Mouse (Mus musculus): ENCODE results near the gene Krt75.

The Krt75 gene

DNA sequence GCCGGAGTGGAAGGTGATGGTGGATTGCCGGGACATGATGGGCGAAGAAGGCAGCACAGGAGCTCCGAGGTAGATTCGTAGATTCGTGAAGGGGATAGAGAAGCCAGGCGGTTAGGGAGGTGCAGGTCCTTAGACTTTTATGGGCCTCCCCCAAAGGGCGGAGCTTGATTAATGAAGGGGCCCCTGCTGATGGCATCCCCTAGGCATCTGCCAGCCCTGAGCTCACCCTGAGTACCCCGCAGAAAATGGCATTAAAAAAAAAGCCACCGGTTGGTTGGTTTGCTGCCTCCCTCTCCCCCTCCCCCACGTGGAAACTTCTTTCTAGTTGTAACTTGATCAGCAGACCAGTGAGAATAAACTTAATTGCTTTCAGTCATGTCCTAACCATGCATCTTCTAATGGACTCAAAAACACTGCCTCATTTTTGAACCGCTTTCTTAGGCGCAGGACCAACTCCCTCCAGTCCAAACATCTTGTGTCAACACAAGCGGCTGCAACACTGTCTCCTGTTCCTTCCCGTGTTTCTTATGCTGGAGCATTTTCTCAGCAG lies at the start of gene Krt75:
Gene Krt75 (minus strand): TSS at position 109 of the 550 bp plus-strand sequence.
- DNase-seq (ENCODE audit: low spot score): no peak

DNA sequence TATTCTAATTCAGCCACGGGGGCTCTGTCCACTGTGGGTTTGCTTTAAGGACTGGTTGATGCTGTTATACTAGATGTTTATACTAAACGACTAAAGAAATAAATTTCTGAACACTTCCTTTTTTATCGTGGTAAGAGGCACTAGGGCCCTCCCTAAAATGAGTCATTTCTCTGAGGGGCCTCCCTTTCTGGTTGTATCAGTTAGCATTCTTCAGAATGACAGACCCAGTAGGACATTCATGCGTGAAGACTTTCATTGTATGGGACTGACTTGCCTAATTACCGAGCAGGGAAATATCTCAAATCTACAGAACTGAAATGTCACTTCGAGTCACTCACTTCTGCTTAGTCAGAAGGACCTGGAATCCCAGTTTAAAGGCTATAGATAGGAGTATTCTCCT lies 25.4 kb upstream of the Krt75 start:
- peak; percentile 76 for DNase-seq (ENCODE audit: low spot score)

DNA sequence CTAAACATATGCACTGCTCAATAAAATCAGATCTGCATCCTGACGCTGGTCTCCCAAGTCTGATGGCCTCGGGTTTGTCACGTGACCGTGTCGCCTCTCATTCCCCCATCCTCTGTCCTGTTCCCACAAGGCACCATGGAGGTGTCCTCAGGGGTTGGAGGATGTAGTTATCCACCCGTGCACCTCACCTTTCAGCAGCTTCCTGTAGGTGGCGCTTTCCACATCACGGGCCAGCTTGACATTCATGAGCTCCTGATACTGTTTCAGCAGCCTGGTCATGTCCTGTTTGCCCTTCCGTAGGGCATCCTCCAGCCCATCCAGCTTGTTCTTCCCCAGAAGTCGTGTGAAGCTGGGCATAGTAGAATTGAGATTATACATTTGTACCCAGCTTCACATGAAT lies 14.5 kb upstream of the Krt75 start:
- DNase-seq (ENCODE audit: low spot score): peak; percentile 12

DNA sequence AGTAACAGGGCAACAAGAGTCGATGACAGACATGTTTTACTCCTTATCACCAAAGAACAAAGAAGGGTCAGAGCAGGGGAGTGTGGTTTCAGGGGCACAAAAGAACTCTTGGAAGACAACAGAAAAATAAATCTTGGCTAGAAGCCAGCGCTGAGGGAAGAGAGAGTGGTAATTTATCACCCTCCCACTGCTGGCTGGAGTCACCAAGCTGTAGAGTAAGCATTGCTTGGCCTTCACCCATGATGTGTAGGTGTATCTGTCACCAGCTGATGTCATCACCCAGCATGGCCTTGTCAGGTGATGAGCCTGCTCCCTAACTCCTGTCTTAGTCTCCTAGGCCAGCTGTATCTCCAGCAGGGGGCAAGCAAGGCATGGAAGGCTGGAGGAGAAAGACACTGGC lies 10.8 kb upstream of the Krt75 start:
- no peak for DNase-seq (ENCODE audit: low spot score)

DNA sequence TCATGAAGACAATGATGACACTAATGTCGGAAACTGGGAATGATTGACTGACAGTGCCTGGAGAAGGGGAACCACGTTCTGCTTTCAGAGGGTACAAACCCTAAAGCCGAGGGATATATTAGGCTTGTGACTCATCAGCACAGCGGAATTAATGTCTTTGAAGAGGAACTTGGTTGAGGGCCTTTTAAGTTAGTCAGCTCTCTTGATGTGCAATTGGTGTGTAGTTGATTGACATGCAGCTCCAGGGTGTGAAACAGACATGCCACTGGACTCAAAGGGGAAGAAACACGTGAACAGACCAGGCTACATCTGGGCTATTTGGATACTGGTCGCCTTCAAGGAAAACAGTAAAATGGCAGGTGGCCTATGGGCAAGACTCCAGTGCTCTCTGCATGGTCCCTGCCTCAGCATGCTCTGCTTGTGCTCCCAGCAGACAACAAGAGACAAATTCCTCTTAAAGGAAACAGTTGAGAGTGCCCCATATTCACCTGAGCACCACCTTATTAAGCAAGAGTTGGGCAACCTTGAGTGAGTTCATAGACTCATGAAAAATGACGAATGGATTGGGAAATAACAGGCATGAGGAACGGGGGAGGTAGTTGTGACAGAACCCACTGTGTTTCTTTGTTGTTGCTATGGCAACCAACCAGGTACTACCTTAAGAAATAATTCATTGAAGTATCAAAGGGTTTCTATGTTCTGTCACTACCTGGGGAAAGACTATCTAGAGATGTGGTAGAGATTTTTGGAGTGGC lies 9.7 kb upstream of the Krt75 start:
- DNase-seq (ENCODE audit: low spot score): no peak

DNA sequence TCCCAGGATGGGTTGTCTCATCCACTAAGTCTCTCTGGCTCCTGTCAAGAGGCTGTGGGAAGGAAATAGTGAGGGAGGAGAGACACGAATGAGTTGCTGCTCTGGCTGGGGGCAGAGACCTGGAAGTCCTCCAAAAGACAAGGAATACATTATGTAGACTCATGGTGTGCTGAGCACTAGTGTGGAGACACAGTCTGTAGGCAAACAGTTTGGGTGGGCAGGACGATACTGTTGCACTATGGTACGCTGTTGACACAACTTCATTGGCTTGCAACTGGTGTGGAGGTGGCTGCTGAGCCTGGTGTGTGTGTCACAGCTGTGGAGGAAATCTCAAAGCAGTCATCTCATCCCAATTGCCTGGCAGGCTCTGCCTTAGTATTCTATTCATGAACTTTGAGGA lies 8.0 kb upstream of the Krt75 start:
- no peak for DNase-seq (ENCODE audit: low spot score)

DNA sequence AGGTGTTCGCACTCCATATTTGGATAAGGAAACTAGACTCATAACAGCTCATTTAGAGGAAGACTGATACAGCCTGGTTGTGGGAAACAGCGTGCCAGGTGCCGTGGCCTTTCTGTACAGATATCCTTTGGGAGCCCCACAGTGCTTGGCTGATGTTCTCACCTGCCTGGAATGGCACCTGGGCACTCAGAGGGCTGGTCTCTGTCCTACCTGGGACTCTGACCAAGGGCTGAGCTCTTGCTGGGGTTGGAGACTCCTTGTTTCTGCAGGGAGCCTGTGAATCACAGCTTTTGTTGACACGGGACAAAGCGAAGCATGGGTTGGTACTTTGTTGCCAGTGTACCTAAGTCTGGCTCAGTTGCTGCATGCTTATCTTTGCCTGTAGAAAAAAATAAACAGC lies 1.8 kb upstream of the Krt75 start:
- DNase-seq (ENCODE audit: low spot score): no peak

DNA sequence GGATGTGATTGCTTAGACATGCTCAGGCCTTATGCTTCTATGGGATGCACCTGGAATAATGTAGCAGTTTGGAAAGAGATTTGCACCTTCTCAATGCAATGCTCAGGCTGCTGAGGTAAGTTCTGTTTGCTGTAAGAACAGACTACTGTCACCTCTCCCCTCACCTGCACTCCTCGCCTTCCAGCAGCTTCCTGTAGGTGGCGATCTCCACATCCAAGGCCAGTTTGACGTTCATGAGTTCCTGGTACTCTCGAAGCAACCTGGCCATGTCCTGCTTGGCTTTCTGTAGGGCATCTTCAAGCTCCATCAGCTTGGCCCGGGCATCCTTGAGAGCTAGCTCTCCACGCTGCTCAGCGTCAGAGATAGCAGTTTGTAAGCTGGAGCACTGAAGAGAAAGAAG lies 5.9 kb downstream of the Krt75 start:
- DNase-seq (ENCODE audit: low spot score): peak; percentile 32

DNA sequence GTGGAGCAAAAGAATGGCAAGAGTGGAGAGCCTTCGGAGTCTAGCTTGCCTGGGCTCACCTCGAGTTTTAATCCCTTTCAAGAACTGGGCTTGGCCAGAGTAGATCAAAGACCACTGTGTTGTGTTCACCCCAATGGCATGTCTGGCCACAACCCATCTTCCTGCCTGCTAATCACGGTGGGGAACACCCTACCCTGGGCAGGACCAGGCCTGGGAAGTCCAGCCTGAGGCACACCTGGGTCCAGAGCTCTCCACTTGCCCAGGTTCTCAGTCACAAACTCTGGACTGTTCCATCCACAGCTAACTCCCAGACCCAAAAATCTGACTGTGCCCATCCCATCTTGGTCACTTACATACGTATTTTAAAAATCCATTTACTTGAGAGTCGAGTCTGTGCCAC lies 10.9 kb downstream of the Krt75 start, which contains the start of gene Krt90:
Gene Krt90 (minus strand): TSS at position 101 of the 400 bp plus-strand sequence.
- no peak for DNase-seq (ENCODE audit: low spot score)

DNA sequence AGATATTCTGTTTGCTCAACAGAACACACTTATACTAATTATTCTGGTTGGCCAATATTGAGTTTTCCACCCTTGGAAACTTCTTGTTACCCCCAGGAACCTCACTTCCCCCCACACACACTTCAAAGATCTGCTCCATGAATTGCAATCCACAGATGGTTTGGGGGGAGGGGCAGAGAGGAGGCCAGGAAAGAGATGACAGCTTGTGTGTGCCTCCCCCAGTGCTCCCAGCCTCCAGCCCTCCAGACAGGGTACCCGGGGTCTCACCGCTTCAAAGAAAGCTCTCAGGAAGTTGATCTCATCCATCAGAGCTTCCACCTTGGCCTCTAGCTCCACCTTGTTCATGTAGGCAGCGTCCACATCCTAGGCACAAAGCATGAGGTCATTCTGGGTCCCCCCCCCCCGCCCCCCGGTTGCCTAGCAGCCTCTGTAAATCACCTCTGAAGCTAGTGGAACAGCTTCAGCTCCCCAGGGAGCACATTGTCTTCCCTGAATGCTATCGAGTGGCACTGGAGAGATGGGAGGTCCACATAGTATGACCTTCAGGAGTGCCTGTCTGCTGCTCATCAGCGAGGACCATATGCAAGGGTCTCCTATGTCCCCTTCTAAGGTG lies 15.6 kb downstream of the Krt75 start:
- DNase-seq (ENCODE audit: low spot score): peak; percentile 70

DNA sequence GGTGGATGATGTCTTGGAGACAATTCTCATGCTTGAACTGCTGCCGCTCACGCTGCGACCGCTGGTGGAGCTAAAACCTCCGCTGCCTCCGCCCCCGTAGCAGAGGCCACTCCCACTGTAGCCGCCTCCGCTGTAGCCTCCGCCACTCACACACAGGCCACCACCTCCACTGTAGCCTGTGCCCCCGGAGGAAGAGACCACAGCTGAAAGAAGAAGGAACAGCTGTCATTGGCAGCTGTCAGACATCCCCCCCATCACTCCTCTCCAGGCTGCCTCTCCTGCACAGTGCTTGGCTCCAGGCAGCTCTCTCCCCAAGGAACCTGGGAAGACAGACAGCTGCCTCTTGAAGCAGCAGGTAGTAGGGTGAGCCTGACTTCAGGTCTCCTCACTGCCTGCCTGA lies 20.5 kb downstream of the Krt75 start:
- DNase-seq (ENCODE audit: low spot score): peak; percentile 81

DNA sequence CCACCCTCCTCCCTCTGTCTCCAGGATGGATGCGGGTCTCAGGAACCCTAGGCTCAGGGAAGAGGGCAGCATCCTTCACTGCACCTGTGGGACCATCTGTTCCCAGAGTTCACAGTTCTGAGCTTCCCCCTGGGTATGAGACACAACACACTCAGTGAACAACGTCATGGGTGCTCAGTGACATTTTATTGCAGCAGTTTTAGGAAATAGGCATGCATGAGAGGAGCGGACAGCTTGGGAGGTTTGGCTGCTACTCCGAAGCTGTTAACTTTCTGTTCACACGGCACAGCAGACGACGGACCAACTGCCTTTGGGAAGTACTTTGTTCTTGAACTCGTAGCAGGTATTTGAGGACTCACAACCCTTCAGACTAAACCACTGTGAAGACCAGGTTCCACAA lies 21.5 kb downstream of the Krt75 start:
- no peak for DNase-seq (ENCODE audit: low spot score)

DNA sequence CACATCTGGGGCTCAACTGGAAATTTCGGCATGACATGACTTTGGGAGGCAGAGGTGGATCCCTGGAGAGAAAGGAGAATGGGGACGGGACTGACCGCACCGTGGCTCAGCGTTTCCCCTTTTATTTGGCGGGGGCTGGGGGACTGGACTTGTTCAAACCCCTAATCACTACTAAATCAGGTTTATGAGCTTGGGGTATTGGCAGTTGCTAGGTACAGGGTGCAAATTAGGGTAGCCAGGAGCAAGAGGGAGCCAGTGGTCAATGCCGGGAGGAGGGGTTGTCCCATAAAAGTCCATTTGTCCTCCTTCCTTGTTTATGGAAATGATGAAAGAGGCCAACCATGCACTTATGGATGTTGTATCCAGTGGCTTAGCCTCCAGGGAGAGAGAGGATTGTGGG lies 23.1 kb downstream of the Krt75 start, which contains the start of gene Krt82:
Gene Krt82 (minus strand): TSS at position 101 of the 400 bp plus-strand sequence.
- no peak for DNase-seq (ENCODE audit: low spot score)

DNA sequence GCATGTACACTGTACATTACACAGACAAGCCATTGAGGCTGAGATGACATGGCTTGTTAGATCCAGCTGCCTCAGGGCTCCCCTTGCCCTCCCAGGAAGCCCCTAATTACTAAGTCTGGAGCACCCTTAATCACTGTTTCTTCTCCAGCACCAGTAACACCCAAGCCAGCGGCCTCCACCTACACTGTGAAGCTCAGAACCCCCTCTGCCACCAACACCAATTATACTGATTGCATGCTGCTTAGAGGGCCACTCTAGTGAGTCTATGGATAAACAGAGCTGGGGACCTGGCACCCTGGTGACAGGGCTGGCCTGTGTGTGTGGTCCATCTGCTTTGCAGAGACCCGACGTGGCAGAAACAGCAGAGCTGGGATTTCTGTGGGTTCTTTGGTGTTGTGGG lies 29.2 kb downstream of the Krt75 start:
- DNase-seq (ENCODE audit: low spot score): peak; percentile 30

DNA sequence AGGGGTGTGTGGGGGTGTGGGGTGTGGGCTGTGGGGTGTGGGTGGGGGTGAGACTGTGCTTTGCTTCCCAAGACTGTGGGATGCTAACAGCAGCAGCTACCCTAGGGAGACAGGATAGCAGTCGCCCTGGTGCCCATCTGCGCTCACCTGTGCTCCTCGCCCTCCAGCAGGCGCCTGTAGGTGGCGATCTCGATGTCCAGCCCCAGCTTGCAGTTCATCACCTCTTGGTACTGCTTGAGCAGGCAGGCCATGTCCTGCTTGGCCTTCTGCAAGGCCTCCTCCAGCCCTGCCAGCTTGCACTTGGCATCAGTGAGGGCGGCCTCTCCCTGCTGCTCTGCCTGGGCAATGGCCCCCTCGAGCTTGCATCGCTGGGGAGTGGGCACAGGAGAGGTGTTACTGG lies 31.2 kb downstream of the Krt75 start:
- no peak for DNase-seq (ENCODE audit: low spot score)

DNA sequence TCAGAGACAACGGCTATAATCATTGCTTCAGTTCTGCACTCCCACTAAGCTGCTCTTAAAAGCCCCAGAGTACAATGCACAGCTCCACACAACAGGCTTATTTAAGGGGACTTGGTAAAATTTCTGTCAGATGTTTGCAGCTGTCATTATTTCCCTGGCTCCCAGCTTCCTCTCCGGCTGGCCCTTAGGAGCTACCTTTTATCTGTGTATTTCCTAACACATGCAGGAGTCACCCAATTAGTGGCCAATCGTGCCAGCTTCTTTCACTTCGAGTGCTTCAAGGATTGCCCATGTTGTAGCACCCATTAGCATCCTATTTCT lies 35.2 kb downstream of the Krt75 start:
- DNase-seq (ENCODE audit: low spot score): no peak

DNA sequence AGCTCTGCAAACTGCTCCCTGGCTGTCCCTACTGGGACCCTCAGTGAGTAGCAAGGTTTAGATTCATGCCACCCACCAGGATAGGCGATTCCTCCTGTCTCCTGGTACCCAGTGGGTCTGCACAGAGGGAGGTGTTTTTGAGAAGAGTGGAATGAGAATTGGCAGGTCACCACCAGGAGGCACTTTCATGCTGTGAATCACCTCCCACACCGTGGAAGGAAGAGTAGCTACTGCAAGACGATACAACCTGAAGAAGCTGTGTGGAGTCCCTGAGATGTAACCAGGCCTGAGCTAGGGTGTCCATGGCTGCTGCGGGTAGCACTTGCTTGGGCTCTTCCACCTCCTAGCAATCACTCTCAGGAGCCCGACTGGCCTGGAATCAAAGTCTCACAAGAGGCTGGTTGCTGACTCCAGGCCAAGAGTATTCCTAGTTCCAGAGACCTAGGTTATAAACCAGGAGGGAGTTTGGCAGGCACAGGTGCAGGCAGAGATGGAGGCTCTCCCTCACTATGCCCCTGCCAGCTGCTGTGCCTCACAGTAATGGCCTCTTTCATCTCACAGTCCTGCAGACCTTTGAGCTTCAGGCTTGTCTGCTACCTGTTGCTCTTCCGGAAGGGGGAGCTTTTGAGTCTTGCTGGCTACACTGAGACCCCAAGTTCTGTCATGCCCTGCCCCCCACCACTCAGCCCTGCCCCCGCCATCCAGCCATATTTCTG lies 35.7 kb downstream of the Krt75 start:
- DNase-seq (ENCODE audit: low spot score): peak; percentile 43

DNA sequence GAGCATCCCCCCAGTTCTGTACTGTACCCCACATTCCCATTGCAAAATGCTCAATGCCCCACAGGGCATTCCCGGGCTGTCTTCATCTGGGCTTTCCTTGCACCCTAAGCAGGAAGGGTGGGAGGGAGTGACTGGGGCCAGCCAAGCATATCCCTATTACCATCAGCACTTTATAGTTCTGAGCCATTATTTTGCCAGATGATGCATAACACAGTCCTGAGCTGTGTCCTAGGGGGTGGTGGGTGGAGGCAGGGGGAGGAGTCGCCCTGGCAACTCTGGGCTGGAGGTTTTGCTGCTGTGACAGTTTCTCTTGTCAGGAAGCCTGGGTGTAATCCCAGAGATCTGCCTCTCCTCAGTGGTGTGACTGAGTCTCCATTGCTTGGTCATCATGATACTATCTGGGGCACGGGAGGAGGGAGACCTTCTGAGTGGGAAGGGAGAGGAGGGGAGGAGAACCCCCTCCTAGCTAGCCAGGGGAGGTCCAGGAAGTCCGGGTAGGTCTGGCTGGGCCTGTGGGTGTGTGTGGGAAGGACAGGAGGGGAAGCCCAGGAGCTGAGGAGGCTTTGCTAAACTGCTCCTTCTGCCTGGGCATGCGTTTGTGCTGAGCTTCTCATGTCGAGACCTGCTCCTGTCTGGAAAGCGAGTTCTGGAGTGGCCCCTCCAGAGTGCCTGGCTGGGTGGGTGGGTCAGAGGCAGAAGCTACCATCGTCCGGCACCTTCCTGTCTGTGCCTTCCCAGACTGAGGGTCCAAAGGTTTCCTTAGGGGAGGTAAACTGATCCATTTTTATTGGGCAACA lies 37.5 kb downstream of the Krt75 start:
- DNase-seq (ENCODE audit: low spot score): no peak

DNA sequence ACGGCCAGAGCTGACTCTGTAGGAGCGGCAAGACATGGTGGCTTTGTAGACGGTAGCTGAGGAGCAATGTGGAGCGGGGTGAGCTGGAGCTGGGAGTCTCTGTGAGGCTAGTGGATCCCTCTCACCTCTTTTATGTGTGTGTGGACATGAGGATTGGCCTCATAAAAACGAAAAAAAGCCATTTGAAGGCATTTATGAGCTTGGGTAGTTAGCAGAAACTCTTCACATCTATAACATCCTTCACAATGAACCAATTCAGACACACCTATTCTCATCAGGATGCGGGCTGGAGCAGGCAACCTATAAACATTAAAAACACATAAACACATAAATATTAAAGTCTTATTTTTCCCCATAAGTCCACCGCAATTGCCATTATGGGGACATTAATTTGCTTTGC lies 41.0 kb downstream of the Krt75 start, which contains the start of gene Krt84:
Gene Krt84 (minus strand): TSS at position 101 of the 400 bp plus-strand sequence.
- no peak for DNase-seq (ENCODE audit: low spot score)

DNA sequence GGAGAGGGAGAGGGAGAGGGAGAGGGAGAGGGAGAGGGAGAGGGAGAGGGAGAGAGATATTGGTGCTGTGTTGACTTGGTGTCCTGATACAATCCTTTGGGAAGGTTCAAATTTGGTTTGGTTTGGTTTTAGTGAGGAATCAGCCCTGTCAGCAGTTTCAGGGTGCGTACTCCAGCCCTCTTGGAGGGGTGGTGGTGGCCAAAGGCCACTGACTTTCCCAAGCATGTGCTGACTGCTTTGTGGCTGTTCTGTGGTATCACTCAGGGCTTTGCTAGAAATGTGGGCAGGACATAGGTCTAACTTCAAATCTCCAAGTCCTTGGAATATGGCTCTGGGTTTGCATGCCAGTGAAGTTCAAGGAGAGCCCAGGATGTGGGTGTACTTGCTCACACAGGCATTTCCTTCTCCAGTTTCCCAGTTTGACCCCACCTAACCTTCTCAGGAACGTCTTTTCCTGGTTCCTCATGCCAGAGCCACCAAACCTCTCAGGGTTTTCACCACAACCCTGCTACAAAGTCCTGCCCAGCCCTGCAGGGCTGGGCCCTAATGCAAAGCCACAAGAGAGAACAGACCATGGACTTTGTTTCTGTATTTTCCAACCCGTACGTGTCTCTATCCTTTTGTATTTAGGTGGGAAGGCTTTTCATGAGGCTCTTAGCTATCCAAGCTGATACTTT lies 51.0 kb downstream of the Krt75 start:
- no peak for DNase-seq (ENCODE audit: low spot score)

DNA sequence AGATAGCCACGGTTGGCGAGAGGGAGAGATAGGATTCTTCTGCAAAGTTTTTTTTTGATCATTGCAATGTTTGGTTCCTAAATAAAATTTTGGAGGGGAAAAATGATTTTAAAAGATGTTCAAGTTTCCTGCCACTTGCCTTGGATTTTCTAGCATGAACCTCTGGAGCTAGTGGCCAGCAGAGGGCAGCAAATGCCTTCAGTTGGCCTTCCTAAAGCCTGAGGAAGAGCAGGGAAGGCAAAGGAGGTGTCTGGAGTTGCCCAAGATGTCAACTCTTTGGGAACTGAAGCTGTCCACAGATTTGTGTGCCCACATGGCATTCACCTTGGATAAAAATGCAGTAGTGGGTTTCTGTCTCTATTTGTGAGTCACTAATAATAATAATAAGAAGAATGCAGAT lies 53.9 kb downstream of the Krt75 start:
- peak; percentile 93 for DNase-seq (ENCODE audit: low spot score)

Data from retina, embryonic 14.5 days (tissue).